Comparison of ENCODE assay signal across 24 mouse cellular contexts in the genomic region with DNA sequence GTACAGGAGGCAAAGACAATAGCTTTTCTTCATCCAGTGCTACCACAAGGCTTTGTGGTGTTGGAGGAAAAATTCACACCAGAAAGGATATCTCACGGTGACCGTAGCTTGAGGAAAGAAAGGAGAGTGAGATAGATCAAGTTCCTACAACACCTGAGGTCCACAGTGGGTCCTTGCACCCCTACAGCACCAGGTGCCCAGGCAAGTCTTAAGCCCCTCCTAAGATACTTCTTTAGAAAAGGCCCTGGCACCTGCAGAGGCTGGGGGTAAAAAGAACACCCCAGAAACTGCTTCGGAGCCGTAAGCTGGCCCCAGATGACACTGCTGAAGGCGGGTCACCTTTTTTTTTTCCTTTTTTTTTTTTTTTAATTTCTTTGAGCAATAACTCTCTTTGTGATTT.
DNase-seq lines count a peak whose midpoint lies in the region; ATAC-seq lines count a peak whose summit lies in the region.
"Had no signal": no experiment of that assay in that cellular context is flagged by ENCODE, and none has a peak within 500 bp of the region (broad histone marks: within the 10 kb centered on the region; RNA-seq: fewer than 3 reads in every experiment).

No protein-coding gene starts in this region.

- no peaks in the 10 kb centered on the region for H3K4me1 ChIP-seq in forebrain, embryonic 11.5 days (replicated peaks; ENCODE audit: control insufficient read depth, insufficient read depth, low read length)
- no peaks in the 10 kb centered on the region for H3K4me1 ChIP-seq in forebrain, embryonic 13.5 days
- H3K4me1 ChIP-seq in heart, embryonic 10.5 days = no peaks in the 10 kb centered on the region
- H3K4me1 ChIP-seq: embryonic facial prominence, embryonic 12.5 days; forebrain, embryonic 12.5 days; forebrain, embryonic 15.5 days had no signal

- no peaks in the 10 kb centered on the region for H3K36me3 ChIP-seq in forebrain, embryonic 11.5 days (ENCODE audit: control insufficient read depth, insufficient read depth, low read length)
- no peaks in the 10 kb centered on the region for H3K36me3 ChIP-seq in forebrain, embryonic 13.5 days (ENCODE audit: poor library complexity, severe bottlenecking)
- no peaks in the 10 kb centered on the region for H3K36me3 ChIP-seq in heart, embryonic 10.5 days
- H3K36me3 ChIP-seq: embryonic facial prominence, embryonic 12.5 days; forebrain, embryonic 12.5 days; forebrain, embryonic 15.5 days; G1E had no signal

- ATAC-seq in forebrain, embryonic 11.5 days (replicated peaks; ENCODE audit: low FRiP score) = no peak
- no peak for ATAC-seq in forebrain, embryonic 13.5 days
- no peak for ATAC-seq in granulocyte monocyte progenitor cell, adult 5-6 weeks (replicated peaks; ENCODE audit: poor library complexity, severe bottlenecking)
- ATAC-seq: CD4-positive, CD25-positive, alpha-beta regulatory T cell, adult 4 months; forebrain, embryonic 15.5 days; forebrain, postnatal 0 days had no signal

- no peak overlapping the region for H3K9ac ChIP-seq in forebrain, embryonic 11.5 days (ENCODE audit: low read length)
- H3K9ac ChIP-seq in forebrain, embryonic 13.5 days = no peak overlapping the region
- H3K9ac ChIP-seq: embryonic facial prominence, embryonic 12.5 days; forebrain, embryonic 12.5 days; forebrain, embryonic 15.5 days; forebrain, postnatal 0 days had no signal

- peak; percentile 24 for DNase-seq in forebrain, embryonic 11.5 days (ENCODE audit: low spot score)
- DNase-seq in heart, embryonic 10.5 days (ENCODE audit: low spot score) = peak; percentile 22
- no peak for DNase-seq in heart, postnatal 4 days
- DNase-seq in urinary bladder, postnatal 4 days (ENCODE audit: low spot score in 2 of 2) = peak; percentile 5 to 54
- no peak for DNase-seq in urinary bladder, postnatal 36 days (ENCODE audit: low spot score in 2 of 2)
- DNase-seq: adrenal gland, adult 2 months; adrenal gland, postnatal 10 days; adrenal gland, postnatal 25 days; B cell, adult 2 months; cerebellum, adult 11 months; cerebellum, adult 18-20 months; cerebellum, adult 8-10 months; cerebellum, adult 9-11 months; cerebellum, postnatal 14 days; cerebellum, postnatal 36 days; embryo, embryonic 11 days; forebrain, postnatal 0 days had no signal

- H3K27me3 ChIP-seq in forebrain, embryonic 11.5 days (ENCODE audit: control insufficient read depth, insufficient read depth, low read length) = no peaks in the 10 kb centered on the region
- no peaks in the 10 kb centered on the region for H3K27me3 ChIP-seq in forebrain, embryonic 13.5 days
- no peaks in the 10 kb centered on the region for H3K27me3 ChIP-seq in heart, embryonic 10.5 days (ENCODE audit: insufficient read depth, poor library complexity, severe bottlenecking)
- H3K27me3 ChIP-seq: embryonic facial prominence, embryonic 12.5 days; forebrain, embryonic 12.5 days; forebrain, embryonic 15.5 days had no signal

- H3K27ac ChIP-seq in forebrain, embryonic 11.5 days (ENCODE audit: low read depth, low read length) = no peak overlapping the region
- no peak overlapping the region for H3K27ac ChIP-seq in forebrain, embryonic 13.5 days
- H3K27ac ChIP-seq in heart, embryonic 10.5 days = no peak overlapping the region
- H3K27ac ChIP-seq: embryonic facial prominence, embryonic 12.5 days; forebrain, embryonic 12.5 days; forebrain, embryonic 15.5 days had no signal

- H3K9me3 ChIP-seq in forebrain, embryonic 11.5 days (ENCODE audit: control insufficient read depth, low read length) = no peaks in the 10 kb centered on the region; the same call in 1 of the 2 replicates
- H3K9me3 ChIP-seq in forebrain, embryonic 13.5 days (replicated peaks) = no peaks in the 10 kb centered on the region
- H3K9me3 ChIP-seq in heart, embryonic 10.5 days = no peaks in the 10 kb centered on the region; the same call in 1 of the 2 replicates
- H3K9me3 ChIP-seq: embryonic facial prominence, embryonic 12.5 days; forebrain, embryonic 12.5 days; forebrain, embryonic 15.5 days had no signal

- WGBS in forebrain, embryonic 11.5 days = 94% methylated on average over 5 of the region's 5 CpGs
- 94% methylated on average over 5 of the region's 5 CpGs for WGBS in forebrain, embryonic 13.5 days
- WGBS in heart, embryonic 10.5 days = 88% methylated on average over 5 of the region's 5 CpGs

- no peak overlapping the region for H3K4me3 ChIP-seq in forebrain, embryonic 11.5 days (ENCODE audit: low read depth, low read length)
- no peak overlapping the region for H3K4me3 ChIP-seq in forebrain, embryonic 13.5 days
- H3K4me3 ChIP-seq in heart, embryonic 10.5 days = no peak overlapping the region
- H3K4me3 ChIP-seq: embryonic facial prominence, embryonic 12.5 days; forebrain, embryonic 12.5 days; forebrain, embryonic 15.5 days had no signal

- no peak overlapping the region for H3K4me2 ChIP-seq in forebrain, embryonic 11.5 days (ENCODE audit: low read depth, low read length, severe bottlenecking)
- no peak overlapping the region for H3K4me2 ChIP-seq in forebrain, embryonic 13.5 days
- H3K4me2 ChIP-seq: embryonic facial prominence, embryonic 12.5 days; forebrain, embryonic 12.5 days; forebrain, embryonic 15.5 days had no signal

Comparison
In these comparisons a context has a peak if more than half of its experiments do, and no peak if none do; other contexts are left out.
1. DNase-seq: peak in forebrain, embryonic 11.5 days (single experiment), heart, embryonic 10.5 days (single experiment) and urinary bladder, postnatal 4 days (2 of 2); none in heart, postnatal 4 days (single experiment) and urinary bladder, postnatal 36 days (0 of 2).